Mouse (Mus musculus): ENCODE measurements at regions not wholly inside any gene's neighbourhood (a gene's known extent, or its start where the extent isn't known, plus 50 kb on each side); places are given as distances from the start of the nearest gene placed in this dataset.
A peak's percentile ranks its signal among the peaks of the same experiment; 100 is the strongest.

GRCm38 (mm10) chr2:115250019-115250807 is 331.3 kb upstream of the BC052040 start:
- TF ChIP-seq GATA4 (IDR thresholded peaks at IDR 0.05; ENCODE audit: insufficient replicate concordance, low read length): no peak

- no peak for TF ChIP-seq GATA4 (IDR thresholded peaks at IDR 0.05; ENCODE audit: insufficient replicate concordance, low read length)
Observed at GRCm38 (mm10) chr2:115257391-115257790, 324.1 kb upstream of the BC052040 start.

- no peak for TF ChIP-seq GATA4 (IDR thresholded peaks at IDR 0.05; ENCODE audit: insufficient replicate concordance, low read length)
Observed at GRCm38 (mm10) chr2:115268247-115268646, 313.3 kb upstream of the BC052040 start.

- TF ChIP-seq GATA4 (IDR thresholded peaks at IDR 0.05; ENCODE audit: insufficient replicate concordance, low read length): no peak
Observed at GRCm38 (mm10) chr2:115277421-115277820, 304.1 kb upstream of the BC052040 start.

GRCm38 (mm10) chr2:115293020-115293419 is 288.5 kb upstream of the BC052040 start:
- no peak for TF ChIP-seq GATA4 (IDR thresholded peaks at IDR 0.05; ENCODE audit: insufficient replicate concordance, low read length)

GRCm38 (mm10) chr2:115297463-115297862 is 284.1 kb upstream of the BC052040 start:
- TF ChIP-seq GATA4 (IDR thresholded peaks at IDR 0.05; ENCODE audit: insufficient replicate concordance, low read length): no peak

GRCm38 (mm10) chr2:115307248-115307647 is 274.3 kb upstream of the BC052040 start:
- TF ChIP-seq GATA4 (IDR thresholded peaks at IDR 0.05; ENCODE audit: insufficient replicate concordance, low read length): no peak

GRCm38 (mm10) chr2:115309856-115310631 is 271.5 kb upstream of the BC052040 start:
- TF ChIP-seq GATA4 (IDR thresholded peaks at IDR 0.05; ENCODE audit: insufficient replicate concordance, low read length): peak; percentile 89

GRCm38 (mm10) chr2:115318551-115318950 is 263.0 kb upstream of the BC052040 start:
- no peak for TF ChIP-seq GATA4 (IDR thresholded peaks at IDR 0.05; ENCODE audit: insufficient replicate concordance, low read length)

- TF ChIP-seq GATA4 (IDR thresholded peaks at IDR 0.05; ENCODE audit: insufficient replicate concordance, low read length): no peak
Observed at GRCm38 (mm10) chr2:115322582-115322981, 258.9 kb upstream of the BC052040 start.

- no peak for TF ChIP-seq GATA4 (IDR thresholded peaks at IDR 0.05; ENCODE audit: insufficient replicate concordance, low read length)
Observed at GRCm38 (mm10) chr2:115326526-115326925, 255.0 kb upstream of the BC052040 start.

- no peak for TF ChIP-seq GATA4 (IDR thresholded peaks at IDR 0.05; ENCODE audit: insufficient replicate concordance, low read length)
Observed at GRCm38 (mm10) chr2:115338178-115338577, 243.3 kb upstream of the BC052040 start.

- no peak for TF ChIP-seq GATA4 (IDR thresholded peaks at IDR 0.05; ENCODE audit: insufficient replicate concordance, low read length)
Observed at GRCm38 (mm10) chr2:115339034-115339433, 242.5 kb upstream of the BC052040 start.

GRCm38 (mm10) chr2:115342360-115342759 is 239.2 kb upstream of the BC052040 start:
- no peak for TF ChIP-seq GATA4 (IDR thresholded peaks at IDR 0.05; ENCODE audit: insufficient replicate concordance, low read length)

- TF ChIP-seq GATA4 (IDR thresholded peaks at IDR 0.05; ENCODE audit: insufficient replicate concordance, low read length): no peak
Observed at GRCm38 (mm10) chr2:115346551-115346950, 235.0 kb upstream of the BC052040 start.

- TF ChIP-seq GATA4 (IDR thresholded peaks at IDR 0.05; ENCODE audit: insufficient replicate concordance, low read length): no peak
Observed at GRCm38 (mm10) chr2:115348263-115348662, 233.3 kb upstream of the BC052040 start.
